Mouse (Mus musculus) erythroblast, embryonic 14.5 days (primary cell): ENCODE data around the gene Tgif1. TPM values are rescaled to one million over a fixed set of nuclear protein-coding genes. Genes with fewer than 3 reads are reported as not detected.

ENCODE experiments used
- H3K27me3 ChIP-seq: 2 replicates; pipeline ENCODE4 v1.6.1; 2012; ENCODE audit warnings: inconsistent platforms; ENCODE audit not compliant: control insufficient read depth
- H3K36me3 ChIP-seq: 2 replicates; pipeline ENCODE4 v1.6.1; 2012; ENCODE audit warnings: mild to moderate bottlenecking, inconsistent platforms; ENCODE audit not compliant: control insufficient read depth
- H3K4me1 ChIP-seq: 2 replicates; pipeline ENCODE4 v1.6.1; 2012; ENCODE audit warnings: inconsistent platforms; ENCODE audit not compliant: control insufficient read depth
- H3K4me3 ChIP-seq: replicated peaks from 2 replicates; pipeline ENCODE3; 2012; ENCODE audit warnings: moderate library complexity, mild to moderate bottlenecking, inconsistent platforms
- H3K9me3 ChIP-seq: 2 replicates; pipeline ENCODE4 v1.6.1; 2012; ENCODE audit warnings: low read length, inconsistent platforms, mixed read lengths; ENCODE audit not compliant: control insufficient read depth
- GATA1 ChIP-seq: IDR thresholded peaks from 2 replicates; pipeline ENCODE4 v1.6.1; 2012; ENCODE audit warnings: low read length, inconsistent platforms, mixed read lengths
- TAL1 ChIP-seq: IDR thresholded peaks from 3 replicates; pipeline ENCODE4 v1.6.1; 2012; ENCODE audit warnings: low read length, inconsistent platforms, mixed read lengths
- polyA plus RNA-seq: library from polyadenylated mRNA; stranded (reverse); fragments of >175 nt; gene quantifications from 2 replicates; pipeline ENCODE4 v1.2.3, GENCODE M21; 2012

Gene Tgif1
- polyA plus RNA-seq, 1 experiment = 0.03 TPM

GRCm38 (mm10) chr17:70802022-70802421 is 51.3 kb downstream of the Tgif1 start:
- Histone ChIP-seq H3K9me3 (0 out of 2 replicates have a peak, but pooled peaks cover 2% of the 10 kb centered on the region), H3K4me3 (no peak overlapping the region), H3K27me3 (no peaks in the 10 kb centered on the region), H3K4me1 (no peaks in the 10 kb centered on the region), H3K36me3 (no peaks in the 10 kb centered on the region)
- TF ChIP-seq TAL1 = no peak
- TF ChIP-seq GATA1 = no peak

- H3K4me3 ChIP-seq = no peak overlapping the region
- H3K27me3 ChIP-seq = no peaks in the 10 kb centered on the region
- no peak for TF ChIP-seq TAL1
- TF ChIP-seq GATA1 = no peak
Measured at GRCm38 (mm10) chr17:70799266-70799665, 54.1 kb downstream of the Tgif1 start.

GRCm38 (mm10) chr17:70797773-70798045 is 55.6 kb downstream of the Tgif1 start:
- H3K27me3 ChIP-seq = no peaks in the 10 kb centered on the region
- no peaks in the 10 kb centered on the region for H3K9me3 ChIP-seq
- no peak overlapping the region for H3K4me3 ChIP-seq
- no peak for TF ChIP-seq GATA1
- TF ChIP-seq TAL1 = no peak
- H3K36me3 ChIP-seq = no peaks in the 10 kb centered on the region
- no peaks in the 10 kb centered on the region for H3K4me1 ChIP-seq

More at GRCm38 (mm10) chr17:70799266-70799665, 54.1 kb downstream of the Tgif1 start:
- H3K9me3 ChIP-seq = no peaks in the 10 kb centered on the region
- no peaks in the 10 kb centered on the region for H3K4me1 ChIP-seq
- no peaks in the 10 kb centered on the region for H3K36me3 ChIP-seq

GRCm38 (mm10) chr17:70796940-70797772 is 56.2 kb downstream of the Tgif1 start:
- TF ChIP-seq TAL1 (no peak), GATA1 (no peak)
- H3K27me3 ChIP-seq = no peaks in the 10 kb centered on the region
- H3K9me3 ChIP-seq = no peaks in the 10 kb centered on the region
- H3K4me3 ChIP-seq = no peak overlapping the region
- H3K36me3 ChIP-seq = no peaks in the 10 kb centered on the region
- no peaks in the 10 kb centered on the region for H3K4me1 ChIP-seq

- Histone ChIP-seq H3K4me3 (no peak overlapping the region), H3K27me3 (no peaks in the 10 kb centered on the region)
- TF ChIP-seq GATA1 = no peak
- no peak for TF ChIP-seq TAL1
Measured at GRCm38 (mm10) chr17:70795196-70795595, 58.1 kb downstream of the Tgif1 start.

GRCm38 (mm10) chr17:70794722-70795121 is 58.6 kb downstream of the Tgif1 start:
- Histone ChIP-seq H3K36me3 (no peaks in the 10 kb centered on the region), H3K4me1 (no peaks in the 10 kb centered on the region), H3K4me3 (no peak overlapping the region), H3K27me3 (no peaks in the 10 kb centered on the region), H3K9me3 (no peaks in the 10 kb centered on the region)
- no peak for TF ChIP-seq GATA1
- no peak for TF ChIP-seq TAL1

More at GRCm38 (mm10) chr17:70795196-70795595, 58.1 kb downstream of the Tgif1 start:
- no peaks in the 10 kb centered on the region for H3K4me1 ChIP-seq
- H3K9me3 ChIP-seq = no peaks in the 10 kb centered on the region
- H3K36me3 ChIP-seq = no peaks in the 10 kb centered on the region

GRCm38 (mm10) chr17:70794291-70794690 is 59.1 kb downstream of the Tgif1 start:
- TF ChIP-seq GATA1 = no peak
- TF ChIP-seq TAL1 = no peak
- Histone ChIP-seq H3K4me3 (no peak overlapping the region), H3K4me1 (no peaks in the 10 kb centered on the region), H3K36me3 (no peaks in the 10 kb centered on the region), H3K9me3 (no peaks in the 10 kb centered on the region), H3K27me3 (no peaks in the 10 kb centered on the region)

Other genes starting within 250 kb of the Tgif1 start
- gene Myom1, start 149.1 kb upstream of the Tgif1 start, polyA plus RNA-seq = 0.03 TPM in 1 of 2 replicates, not detected in the other
- gene Myl12a, start 149.3 kb upstream of the Tgif1 start, polyA plus RNA-seq = 1.8 and 3.5 TPM in 2 replicates